Mouse (Mus musculus) embryo, embryonic 11 days (tissue): ENCODE measurements at regions not wholly inside any gene's neighbourhood (a gene's known extent, or its start where the extent isn't known, plus 50 kb on each side); places are given as distances from the start of the nearest gene placed in this dataset.

Experiments
- DNase-seq: peaks from one replicate; pipeline ENCODE4 v3.0.0-alpha.2; 2015

DNA sequence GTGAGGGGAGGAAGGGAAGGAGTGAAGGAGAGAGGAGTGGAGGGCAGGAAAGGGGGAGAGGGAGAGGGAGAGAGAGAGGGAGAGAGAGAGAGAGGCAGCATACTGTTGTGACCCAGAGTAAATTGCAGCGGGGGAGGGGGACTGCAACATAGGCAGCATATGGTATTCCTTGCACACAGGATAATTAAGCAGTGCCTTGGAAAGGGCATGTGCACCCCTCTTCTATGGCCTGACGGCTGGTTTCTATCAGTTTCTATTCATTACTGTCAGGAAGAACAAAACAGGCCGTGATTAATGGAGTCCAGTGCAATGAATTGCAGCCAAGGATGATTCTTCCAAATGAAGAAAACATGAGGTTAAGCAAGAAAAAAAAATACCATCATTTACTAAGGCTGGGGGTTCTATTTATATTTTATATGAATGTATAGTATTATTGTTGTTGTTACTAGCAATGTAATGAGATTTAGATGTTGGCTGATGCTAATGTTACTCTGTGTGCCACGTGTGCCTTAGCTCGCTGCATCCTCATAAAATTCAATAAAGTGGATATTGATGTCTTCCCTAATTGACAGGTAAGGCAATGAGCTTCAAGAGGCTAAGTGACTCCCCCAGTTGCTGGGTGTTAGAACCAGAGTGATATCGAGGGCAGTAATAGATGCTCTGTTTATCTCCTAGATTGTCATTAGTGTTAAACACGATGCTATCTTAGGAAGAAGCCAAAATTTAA lies 181.3 kb downstream of the Gm19935 start:
- DNase-seq: peak; percentile 77

DNA sequence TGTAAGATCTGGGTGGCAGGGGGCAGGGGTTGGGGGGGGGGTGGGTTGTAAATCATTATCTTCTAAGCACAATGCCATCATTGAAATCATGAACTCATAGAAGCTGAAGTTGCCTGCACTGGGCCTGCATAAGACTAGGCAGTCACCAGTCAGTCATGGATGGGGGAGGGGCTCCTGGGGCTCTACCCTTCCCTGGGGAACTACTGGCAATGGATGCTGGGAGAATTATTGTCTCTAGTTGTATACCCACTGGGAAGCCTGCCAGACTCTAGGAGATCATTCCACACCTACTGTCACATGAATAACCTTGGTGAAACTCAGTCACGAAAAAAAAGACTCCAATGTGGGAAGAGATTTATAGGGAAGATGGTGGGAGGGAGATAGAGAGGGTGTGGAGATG lies 186.4 kb downstream of the Gm19935 start:
- DNase-seq: no peak

DNA sequence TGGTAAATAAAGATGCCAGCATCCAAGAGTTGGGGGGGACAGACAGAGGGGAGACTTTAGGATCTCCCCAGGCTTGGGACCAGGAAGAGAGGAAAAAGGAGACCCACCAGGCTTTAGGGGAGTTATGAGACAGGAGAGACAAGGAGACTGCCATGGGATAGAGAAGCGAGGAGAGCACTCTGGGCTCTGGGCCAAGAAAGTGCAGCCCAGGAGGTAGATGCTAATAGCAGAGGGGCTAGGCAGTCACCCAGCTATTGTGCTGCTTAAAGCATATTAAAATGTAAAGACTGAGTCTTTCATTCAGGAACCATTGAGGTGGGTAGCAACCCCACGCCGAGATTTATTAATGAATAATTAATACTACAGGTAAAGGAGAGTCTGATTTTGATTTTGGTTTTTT lies 208.8 kb downstream of the Gm19935 start:
- no peak for DNase-seq

DNA sequence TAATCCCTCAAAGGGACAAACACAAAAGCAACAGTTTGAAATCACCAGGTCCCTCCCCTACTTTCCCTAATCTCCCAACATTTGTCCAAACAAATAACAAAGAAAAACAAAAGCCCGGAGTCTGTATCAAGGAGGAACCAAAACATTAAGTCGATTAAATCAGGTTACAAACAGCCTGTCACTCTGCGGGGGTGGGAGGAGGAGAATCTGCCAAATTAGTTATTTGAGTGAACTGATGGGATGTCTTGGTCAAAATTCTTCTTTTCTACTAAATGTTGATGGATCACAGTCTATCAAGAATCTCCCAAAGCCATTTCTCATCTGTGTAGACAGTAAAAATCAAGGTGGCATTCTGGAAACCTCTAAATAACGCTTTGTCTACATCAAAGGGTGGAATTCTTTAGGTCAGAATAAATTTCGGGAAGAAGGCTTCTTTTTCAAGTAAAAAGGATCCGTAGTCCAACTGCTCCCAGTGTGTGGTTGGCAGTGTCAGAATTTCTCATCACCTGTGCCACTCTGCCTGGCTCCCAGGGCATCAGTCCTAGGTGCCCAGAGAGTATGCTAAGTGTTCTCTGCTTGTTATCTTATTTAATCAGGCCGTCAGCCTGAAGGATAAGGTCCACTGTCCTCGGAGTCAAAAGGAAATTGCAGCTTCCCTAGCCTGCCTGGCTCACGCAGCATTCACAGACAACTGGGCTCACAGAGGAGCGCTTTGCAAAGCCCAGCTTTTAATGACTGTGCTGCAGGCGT lies 216.1 kb downstream of the Gm19935 start:
- no peak for DNase-seq

DNA sequence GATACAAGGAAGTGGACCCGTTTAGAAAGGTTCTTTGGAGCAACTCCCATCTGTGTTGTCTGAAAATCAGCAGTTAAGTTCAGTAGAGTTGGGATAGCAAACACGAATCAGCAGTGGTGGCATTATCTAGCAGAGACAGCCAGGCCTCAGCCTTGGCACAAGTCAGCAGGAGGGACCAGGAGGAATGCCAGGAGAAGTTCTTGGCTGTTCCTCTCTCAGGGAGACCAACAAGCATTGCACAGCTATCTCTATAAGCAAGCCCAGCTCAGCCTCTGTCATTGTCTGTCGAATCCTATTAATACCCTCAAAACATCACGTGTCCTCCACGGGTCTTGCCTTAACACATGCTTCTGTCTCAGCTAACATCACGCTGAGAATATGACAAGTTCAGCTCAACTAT lies 219.8 kb downstream of the Gm19935 start:
- DNase-seq: no peak

DNA sequence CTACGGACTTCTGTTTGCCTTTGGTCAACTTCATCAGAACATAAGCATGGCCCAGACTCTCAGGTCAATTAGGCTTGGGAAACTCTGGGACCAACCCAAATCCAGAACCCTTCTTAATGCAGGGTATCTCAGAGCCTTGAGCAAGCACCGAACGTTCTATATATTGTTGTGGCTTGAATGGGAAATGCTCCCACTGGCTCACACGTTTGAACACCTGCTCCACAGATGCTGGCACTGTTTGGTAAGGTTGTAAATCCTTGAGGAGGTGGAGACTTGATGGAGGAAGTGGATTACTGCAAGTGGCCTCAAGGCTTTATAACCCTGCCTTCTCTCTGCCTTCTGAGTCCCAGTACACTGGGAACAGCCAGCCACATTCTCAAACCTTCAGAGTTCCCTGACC lies 231.3 kb upstream of the Tox3 start:
- DNase-seq: no peak

DNA sequence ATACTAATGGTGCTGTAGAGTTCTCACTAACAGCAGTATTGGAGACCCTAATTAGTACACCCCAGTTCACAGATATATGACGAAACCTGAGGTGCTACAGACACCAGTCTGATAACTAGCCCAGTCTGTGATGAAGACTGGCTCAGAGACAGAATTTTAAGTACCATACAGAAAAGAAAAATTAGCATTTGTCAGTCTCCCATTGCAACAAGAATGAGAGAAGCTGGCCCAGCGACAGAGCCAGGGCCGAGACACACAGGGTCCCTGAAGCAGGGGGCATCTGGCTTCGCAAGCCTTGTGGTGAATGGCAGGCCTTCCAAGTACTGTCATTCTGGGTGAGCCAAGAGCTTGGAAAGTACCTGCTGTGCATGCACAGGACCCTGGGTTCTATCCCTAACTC lies 228.8 kb upstream of the Tox3 start:
- no peak for DNase-seq

DNA sequence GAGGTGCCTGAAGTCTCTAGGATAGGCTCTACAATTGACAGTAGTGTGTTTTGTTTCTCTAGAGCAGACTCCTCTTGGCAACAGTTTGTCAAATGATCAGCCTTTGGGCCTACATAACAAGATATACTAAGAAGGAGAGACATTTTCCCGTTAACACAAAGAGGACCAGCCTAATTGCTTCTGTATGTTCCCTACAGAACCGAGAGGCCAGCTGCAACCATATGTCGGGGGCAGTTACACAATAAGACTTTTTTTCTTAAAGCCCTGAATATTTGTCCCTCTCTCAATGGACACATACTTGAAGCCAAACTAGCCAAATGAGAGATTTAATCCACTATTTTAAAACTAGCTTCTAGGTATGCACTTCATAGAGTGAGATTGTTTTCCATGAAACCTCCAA lies 226.5 kb upstream of the Tox3 start:
- DNase-seq: no peak

DNA sequence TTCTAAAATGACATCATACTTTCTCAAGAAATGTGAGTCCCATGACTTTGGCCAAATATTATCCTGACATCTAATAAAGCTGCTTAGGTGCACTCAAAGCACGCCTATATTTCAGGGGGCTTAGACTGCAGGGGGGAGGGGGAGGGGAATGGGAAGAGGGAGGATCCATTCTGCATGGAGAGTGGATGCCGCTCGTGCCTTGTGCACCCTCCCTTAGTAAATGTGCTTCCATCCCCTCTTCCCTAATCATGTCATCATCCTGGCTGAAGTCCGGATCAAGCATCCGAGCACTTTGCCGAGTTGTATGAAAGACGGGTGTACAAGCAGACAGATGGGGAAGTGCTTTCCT lies 207.9 kb upstream of the Tox3 start:
- no peak for DNase-seq

DNA sequence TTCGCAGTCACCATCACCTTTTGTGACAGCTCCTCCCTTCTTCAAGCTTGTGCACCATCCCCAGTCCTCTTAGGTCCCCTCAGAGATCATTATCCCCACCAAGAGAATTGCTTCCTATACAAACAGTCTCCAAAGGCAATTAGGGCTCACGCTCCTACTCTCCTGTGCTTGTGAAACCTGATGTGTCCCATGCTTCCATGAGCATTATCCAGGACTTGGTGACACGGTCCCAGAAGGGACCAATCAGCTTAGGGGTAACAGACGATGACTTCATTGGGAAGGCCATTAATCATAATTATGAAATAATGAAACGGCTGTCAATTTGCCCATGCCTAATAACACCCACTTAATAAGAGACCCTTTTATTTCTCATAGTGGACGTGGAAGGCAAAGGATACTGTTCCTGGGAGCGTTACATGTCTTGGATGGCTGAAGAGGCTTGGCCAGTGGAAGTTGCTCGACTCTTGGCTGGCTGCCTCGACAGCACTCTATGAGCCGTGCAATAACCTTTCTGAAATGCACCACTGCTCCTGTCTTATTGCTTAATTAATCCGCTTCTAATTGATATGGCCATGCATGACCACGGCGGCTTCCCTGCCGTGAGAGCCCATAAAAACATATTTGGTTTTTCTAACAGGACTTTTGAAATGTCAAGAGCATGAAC lies 207.4 kb upstream of the Tox3 start:
- DNase-seq: no peak

DNA sequence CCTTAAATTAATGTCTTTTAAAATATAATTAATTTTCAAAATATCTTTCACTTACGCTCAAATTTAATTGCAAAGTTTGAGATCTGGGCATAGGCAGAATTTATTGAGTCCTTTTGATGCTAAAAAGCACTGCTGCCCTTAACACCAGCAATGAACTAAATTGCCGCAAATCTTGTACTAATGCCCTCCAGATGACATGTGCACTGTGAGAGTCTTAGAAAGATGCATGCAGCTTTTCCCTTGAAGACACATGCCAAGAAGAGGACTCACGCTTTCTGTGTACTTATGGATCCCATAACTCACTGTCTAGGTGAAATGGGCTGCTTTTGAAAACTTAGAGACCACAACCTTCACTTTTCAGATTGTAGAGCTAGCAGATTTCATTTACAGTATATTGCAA lies 199.1 kb upstream of the Tox3 start:
- peak; percentile 52 for DNase-seq

DNA sequence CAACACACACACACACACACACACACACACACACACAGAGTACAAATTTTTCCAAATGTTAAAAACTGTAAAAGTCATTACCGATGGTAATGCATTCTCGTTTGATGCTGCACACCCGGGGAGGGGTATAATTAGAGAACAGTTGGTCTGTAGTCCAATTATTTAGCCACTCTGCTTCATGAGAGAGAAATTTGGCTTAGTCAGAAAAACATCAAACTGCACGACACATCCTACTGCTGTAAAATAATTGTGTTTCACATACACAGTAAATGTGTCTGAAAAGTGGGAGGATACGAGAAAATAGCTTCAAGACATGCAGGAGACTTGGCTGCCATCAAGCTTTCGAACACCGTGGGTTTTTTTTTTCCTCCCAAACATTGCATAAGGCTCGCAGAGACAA lies 194.5 kb upstream of the Tox3 start:
- no peak for DNase-seq

DNA sequence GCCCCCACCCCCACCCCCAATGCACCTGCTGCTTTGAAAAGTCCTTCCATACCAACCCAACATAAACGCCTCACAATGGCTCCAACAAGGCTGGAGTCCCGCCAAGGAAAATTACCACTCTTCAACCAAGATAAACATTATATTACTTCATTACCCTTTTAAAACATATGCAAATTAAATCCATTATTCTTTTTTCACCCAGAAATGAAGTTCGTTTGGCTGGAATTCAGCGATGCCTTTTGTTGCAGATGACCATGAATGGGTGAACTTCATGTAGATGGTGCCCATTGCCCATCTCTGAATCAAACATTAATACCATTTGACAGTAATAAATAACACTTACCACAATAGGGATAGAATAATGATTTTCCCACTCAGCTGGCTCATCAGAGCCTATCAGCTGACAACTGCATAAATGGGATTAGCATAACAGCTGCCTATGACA lies 188.1 kb upstream of the Tox3 start:
- DNase-seq: no peak

DNA sequence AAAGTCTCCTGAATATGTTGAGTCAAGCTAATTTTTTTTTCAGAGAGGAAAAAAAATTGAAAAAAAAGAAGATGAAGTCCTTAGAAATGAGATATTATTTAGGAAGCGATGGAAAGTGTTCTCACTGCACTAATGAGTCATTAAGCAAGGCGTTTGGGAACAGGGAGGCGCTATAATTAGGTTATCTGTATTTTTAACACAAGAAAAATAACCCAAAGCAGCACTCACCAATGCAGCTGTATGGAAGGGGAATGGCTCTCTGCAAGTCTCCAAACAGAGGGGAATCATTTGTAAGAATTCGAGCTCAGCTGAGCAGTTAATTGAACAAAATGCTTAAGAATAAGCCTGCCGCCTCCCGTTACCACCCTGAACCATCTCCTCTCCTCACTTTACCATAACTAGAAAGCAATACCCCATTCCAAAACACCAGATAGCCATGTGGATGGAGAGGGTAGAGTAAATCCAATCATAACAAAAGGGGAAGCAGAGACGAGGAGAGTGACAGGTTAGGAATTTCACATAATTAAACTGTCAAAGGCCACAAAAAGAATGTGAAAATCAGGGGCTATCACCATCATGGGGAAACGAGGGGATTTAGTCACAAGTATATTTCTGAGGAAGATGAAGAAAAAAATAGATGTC lies 187.5 kb upstream of the Tox3 start:
- DNase-seq: no peak

DNA sequence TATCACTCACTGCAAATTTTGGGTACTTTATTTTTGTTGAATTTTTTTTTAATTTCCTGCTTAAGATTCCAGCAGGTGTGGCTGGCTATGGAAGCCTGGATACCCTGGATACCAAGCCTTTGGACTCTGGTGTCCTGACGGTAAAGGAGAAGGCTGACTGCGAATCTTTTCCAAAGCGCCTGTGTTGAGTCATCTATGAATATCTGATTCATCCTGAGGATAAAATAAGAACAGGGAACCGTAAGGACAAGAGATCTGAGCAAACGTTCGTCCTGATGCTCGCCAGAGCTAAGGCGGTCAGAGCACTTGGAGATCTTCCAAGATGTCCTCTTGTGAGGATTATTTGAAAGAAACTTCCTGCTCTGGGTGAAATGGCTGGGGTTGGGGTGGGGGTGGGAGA lies 173.2 kb upstream of the Tox3 start:
- DNase-seq: no peak

DNA sequence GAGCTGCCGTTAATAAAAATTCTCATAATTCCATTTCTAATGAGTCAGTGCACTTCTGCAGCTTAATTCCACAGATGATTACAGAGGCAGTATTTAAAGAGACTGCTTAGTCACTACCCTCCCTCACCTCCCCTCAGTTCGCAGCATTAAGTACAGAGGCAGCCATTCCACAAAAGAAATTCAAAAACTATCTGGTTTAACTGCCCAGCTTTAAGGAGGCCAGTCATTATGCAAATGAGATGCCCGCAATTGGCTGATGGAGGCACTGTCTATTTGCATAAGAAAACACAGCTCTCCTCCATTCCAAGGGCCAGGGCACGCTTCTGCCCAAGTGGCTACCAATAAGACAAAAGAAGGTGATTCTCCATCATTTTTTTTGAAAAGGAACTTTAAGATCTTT lies 172.0 kb upstream of the Tox3 start:
- peak; percentile 66 for DNase-seq

DNA sequence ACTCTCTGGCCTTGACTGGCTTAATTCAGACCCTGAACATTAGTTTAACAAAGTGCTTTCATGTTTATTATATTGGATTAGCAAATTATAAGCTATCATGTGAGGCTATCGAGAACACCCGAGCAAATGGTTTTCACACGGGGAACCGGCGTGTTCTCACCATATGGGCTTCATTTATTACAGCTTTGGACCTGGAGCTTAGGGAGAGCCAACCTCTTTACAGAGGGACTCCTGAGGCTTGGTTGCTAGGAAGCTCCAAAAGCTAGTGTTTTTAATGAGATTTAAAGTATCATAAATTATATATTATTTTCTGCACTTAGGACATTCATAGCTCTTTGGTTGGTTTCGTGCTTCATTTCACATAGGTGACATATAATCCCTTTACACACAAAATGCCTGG lies 171.4 kb upstream of the Tox3 start:
- DNase-seq: no peak

DNA sequence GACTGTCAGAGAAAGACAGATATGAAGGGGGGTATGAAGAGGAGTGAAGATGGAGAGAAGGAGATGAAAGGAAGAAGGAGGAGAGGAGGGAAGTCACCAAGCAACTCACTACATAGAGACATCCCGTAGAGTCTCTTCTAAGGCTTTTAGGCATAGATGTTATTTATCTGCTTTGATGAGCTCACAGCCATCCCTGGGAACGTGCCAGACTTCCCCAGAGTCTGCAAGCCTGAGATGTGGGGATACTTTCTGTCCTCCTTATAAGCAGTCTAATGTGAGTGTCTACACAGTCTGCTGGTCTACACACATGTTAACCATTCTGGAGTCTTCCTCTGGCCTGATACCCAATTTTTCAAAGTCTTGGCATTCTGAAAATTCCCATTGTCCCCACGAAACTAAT lies 166.0 kb upstream of the Tox3 start:
- DNase-seq: no peak

DNA sequence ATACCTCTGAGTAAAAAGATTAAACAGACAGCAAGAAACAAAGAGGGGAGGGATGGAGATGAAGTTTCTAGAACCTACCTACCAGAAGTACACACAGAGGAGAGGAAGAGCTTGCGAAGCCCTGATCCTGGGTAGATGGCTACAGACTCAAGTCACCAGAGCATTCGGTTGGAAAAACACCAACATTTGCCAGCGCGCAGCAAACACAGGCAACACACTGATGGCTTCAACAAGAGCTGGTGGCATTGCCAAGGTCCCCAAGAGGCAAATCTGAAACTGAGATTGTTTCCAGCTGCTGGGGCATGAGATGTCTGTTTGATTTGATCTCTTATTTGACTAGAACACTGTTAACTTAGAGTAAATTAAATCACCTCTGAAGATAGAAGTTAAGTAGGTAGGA lies 165.5 kb upstream of the Tox3 start:
- DNase-seq: no peak

DNA sequence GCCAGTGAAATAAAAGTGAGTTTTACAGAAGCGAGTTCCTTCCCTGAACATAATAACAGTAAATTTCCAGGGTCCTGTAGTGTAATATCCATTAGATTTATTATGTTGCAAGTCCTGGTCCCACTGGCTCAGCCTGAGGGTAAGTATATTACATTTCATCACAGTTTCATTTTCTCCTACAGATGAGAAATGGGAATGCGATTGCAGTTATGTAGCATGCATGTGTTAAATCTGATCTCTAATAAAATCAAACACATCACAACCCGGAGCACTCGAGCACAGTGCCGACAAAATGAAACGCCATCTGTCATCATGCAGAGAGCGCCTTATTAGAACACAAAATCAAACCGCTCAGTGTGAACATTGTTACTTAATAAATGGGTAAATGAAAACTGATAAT lies 165.0 kb upstream of the Tox3 start:
- DNase-seq: no peak

DNA sequence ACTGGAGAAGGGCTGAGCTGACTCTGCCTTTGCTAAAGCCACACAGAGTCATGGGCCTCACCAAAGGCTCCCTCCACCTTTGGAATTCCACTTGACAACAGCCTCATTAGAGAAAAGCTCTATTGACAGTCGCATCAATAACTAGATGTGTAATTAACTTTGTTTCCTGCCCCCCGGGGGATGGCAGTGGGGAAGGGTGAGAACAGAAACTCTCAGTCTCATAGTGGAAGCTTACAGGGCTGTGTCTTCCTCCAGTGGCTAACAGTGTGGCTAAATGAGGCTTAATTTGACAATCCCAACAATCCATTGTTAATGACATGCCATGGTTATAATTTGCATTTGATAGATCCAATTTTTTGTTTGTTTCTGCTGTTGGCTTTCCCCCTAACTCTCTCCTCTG lies 164.5 kb upstream of the Tox3 start:
- no peak for DNase-seq

DNA sequence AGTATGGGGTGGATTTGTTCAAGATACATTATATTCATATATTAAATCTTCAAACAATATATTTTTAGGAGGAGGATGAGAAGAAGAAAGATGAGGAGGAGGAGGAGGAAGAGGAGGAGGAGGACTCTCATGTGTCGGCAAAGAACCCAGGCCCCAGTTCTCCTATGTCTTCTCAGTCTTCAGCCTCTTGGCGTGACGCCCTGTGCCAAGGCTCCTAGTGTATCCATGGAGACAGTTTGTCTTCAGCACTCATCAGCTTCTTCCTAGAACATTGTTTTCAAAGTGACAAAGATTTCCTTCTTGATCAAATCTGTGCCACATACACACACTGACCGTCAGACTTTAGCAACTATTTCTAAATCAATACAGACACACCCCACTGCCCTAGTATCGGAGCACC lies 156.4 kb upstream of the Tox3 start:
- DNase-seq: no peak

DNA sequence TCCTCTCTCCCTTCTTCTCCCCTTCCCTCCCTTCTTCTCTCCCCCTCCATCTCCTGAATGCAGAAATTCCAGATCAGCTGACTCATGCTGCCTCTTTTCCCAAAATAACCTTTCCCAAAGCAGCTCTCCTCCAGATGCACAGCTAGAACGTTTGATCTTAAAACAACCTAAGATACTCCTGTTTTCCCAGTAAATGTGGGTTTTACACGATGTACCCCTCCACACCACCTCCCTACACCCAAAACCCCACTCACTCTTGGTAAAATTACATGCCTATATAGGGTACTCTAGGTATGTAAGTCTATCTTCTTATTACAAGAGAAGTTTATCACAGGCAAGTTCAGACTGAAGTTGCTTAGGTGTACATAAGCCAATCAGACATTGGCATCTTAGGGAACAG lies 155.2 kb upstream of the Tox3 start:
- no peak for DNase-seq

DNA sequence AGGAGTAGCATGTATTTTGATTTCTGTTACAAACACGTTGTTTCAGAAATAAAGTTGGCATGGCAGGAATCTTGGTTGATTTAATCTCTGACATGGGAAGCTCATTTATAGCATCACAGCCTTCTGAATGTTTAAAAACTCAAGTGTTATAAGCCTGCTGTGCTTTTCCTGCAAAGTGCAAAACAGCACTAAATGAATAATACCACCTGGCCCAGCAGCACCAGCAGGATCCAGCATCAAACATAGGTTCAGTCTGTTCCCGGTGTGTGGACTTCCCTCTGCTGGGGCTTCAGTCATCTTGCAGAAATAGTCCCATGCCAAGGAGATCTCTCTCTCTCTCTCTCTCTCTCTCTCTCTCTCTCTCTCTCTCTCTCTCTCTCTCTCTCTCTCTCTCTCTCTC lies 154.7 kb upstream of the Tox3 start:
- DNase-seq: no peak
